Mouse (Mus musculus) liver, postnatal 0 days (tissue): ENCODE data around the gene Dock1. TPM values are rescaled to one million over a fixed set of nuclear protein-coding genes. Genes with fewer than 3 reads are reported as not detected.

Experiments used
- ATAC-seq: fragments of 200-750 bp; cut with Nextera tagmentation; 2 replicates; pipeline ENCODE4 v1.8.0; 2017; ENCODE audit warnings: mild to moderate bottlenecking, moderate library complexity
- DNase-seq: peaks from one replicate; pipeline ENCODE4 v3.0.0-alpha.2; 2016
- H3K27ac ChIP-seq: fragments of 300-500 bp; sonication (generic); 2 replicates; pipeline ENCODE4 v1.5.1; 2014; ENCODE audit warnings: antibody characterized with exemption, moderate library complexity, mild to moderate bottlenecking, low read depth
- H3K27me3 ChIP-seq: fragments of 300-500 bp; sonication (generic); 2 replicates; pipeline ENCODE4 v1.6.1; 2014; ENCODE audit warnings: low read length, control low read depth, mixed read lengths; ENCODE audit not compliant: insufficient read depth
- H3K36me3 ChIP-seq: fragments of 300-500 bp; sonication (generic); replicated peaks from 2 replicates; pipeline ENCODE4 v1.6.1; 2014; ENCODE audit warnings: mild to moderate bottlenecking, control low read depth, low read length, moderate library complexity, mixed read lengths; ENCODE audit not compliant: insufficient read depth
- H3K4me1 ChIP-seq: fragments of 300-500 bp; sonication (generic); 2 replicates; pipeline ENCODE4 v1.6.1; 2014; ENCODE audit warnings: antibody characterized with exemption, mild to moderate bottlenecking, control low read depth; ENCODE audit not compliant: insufficient read depth
- H3K4me2 ChIP-seq: fragments of 300-500 bp; sonication (generic); 2 replicates; pipeline ENCODE4 v1.6.1; 2014; ENCODE audit warnings: low read depth, mild to moderate bottlenecking, low read length, moderate library complexity, mixed read lengths
- H3K4me3 ChIP-seq: fragments of 300-500 bp; sonication (generic); 2 replicates; pipeline ENCODE4 v1.5.1; 2014; ENCODE audit warnings: low read depth, low read length
- H3K9ac ChIP-seq: fragments of 300-500 bp; sonication (generic); replicated peaks from 2 replicates; pipeline ENCODE4 v1.6.1; 2014; ENCODE audit warnings: mild to moderate bottlenecking, moderate library complexity
- H3K9me3 ChIP-seq: fragments of 300-500 bp; sonication (generic); 2 replicates; pipeline ENCODE4 v1.6.1; 2016; ENCODE audit warnings: mild to moderate bottlenecking, control low read depth, low read length, mixed read lengths
- CTCF ChIP-seq: sonication (generic); IDR thresholded peaks from 2 replicates; pipeline ENCODE4 v1.5.1; 2016; ENCODE audit warnings: antibody characterized with exemption, low read depth
- EP300 ChIP-seq: IDR thresholded peaks from 2 replicates; pipeline ENCODE4 v1.6.1; 2016; ENCODE audit warnings: antibody characterized with exemption, low read depth, mild to moderate bottlenecking
- WGBS: fragments of 180-500 bp; shearing (Covaris S2); extraction: QIAGEN DNeasy Blood & Tissue Kit; methylation state at CpG from one replicate; pipeline ENCODE4 v1.1.7; 2014; ENCODE audit not compliant: insufficient replicate concordance; 5-methylcytosine and 5-hydroxymethylcytosine counted together
- polyA plus RNA-seq: library from polyadenylated mRNA; unstranded; fragments of >200 nt; fragmentation: Nextera tagmentation; extraction: Ambion mirVana; gene quantifications from 2 replicates; pipeline ENCODE4 v1.2.1, GENCODE M21; 2015

The Dock1 gene
- polyA plus RNA-seq, 1 experiment from 2014 or later = 3.2 TPM

GRCm38 (mm10) chr7:135195631-135196030 is 525.2 kb downstream of the Dock1 start:
- TF ChIP-seq CTCF (no peak), EP300 (no peak)
- Histone ChIP-seq H3K9me3 (no peaks in the 10 kb centered on the region), H3K4me1 (no peaks in the 10 kb centered on the region), H3K36me3 (no peaks in the 10 kb centered on the region), H3K27ac (no peak overlapping the region), H3K27me3 (no peaks in the 10 kb centered on the region), H3K4me3 (no peak overlapping the region), H3K4me2 (no peak overlapping the region), H3K9ac (no peak overlapping the region)
- no peak for ATAC-seq
- WGBS = 82% methylated on average over 2 of the region's 2 CpGs
- DNase-seq = no peak

DNA sequence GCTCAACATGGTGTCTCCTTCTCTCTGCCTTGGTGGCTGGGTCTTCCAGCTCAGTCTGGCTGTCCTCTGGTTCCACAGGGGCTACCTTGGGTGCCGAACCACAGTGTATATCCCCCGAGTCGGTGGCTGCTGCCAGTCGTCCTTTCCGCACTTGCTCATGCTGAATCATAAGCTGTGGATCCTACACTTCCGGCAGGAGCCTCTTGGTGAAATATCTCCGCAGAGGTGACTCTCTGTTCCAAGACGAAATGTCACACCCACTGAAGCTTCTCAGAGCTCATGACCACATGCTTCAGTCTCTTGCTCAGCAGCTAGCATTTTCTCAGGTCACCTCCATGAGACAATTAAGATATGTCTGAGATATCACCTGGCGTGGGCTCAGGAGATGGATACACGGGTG is 526.4 kb downstream of the Dock1 start:
- H3K4me3 ChIP-seq = no peak overlapping the region
- ATAC-seq (no peak), DNase-seq (no peak)
- H3K4me2 ChIP-seq = no peak overlapping the region
- H3K4me1 ChIP-seq = no peaks in the 10 kb centered on the region
- TF ChIP-seq CTCF = no peak
- no peaks in the 10 kb centered on the region for H3K27me3 ChIP-seq
- 82% methylated on average over 10 of the region's 10 CpGs for WGBS
- no peaks in the 10 kb centered on the region for H3K9me3 ChIP-seq
- no peak overlapping the region for H3K27ac ChIP-seq
- H3K36me3 ChIP-seq = no peaks in the 10 kb centered on the region
- no peak overlapping the region for H3K9ac ChIP-seq

DNA sequence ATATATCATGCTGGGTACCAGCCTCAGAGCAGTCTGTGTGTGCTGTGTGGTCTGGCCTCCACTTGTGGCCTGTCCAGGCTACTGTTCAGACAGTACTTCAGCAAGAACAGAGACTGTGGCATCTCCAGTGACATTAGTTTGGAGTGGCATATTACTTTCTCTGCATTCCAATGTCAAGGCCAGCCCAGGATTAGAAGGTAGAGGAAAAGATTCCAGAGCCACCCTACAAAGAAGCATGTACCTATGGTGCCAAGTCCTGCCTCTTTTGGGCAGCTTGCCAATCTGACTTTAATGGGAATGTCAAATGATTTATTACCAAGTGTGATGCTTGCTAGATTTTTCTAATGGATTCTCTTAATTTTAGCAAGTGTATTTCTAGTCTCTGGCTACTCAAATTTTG is 533.5 kb downstream of the Dock1 start:
- Histone ChIP-seq H3K27ac (no peak overlapping the region), H3K9ac (no peak overlapping the region), H3K4me1 (no peaks in the 10 kb centered on the region), H3K4me2 (no peak overlapping the region), H3K27me3 (no peaks in the 10 kb centered on the region), H3K9me3 (no peaks in the 10 kb centered on the region), H3K4me3 (no peak overlapping the region), H3K36me3 (no peaks in the 10 kb centered on the region)
- TF ChIP-seq EP300 (no peak), CTCF (no peak)
- ATAC-seq (no peak), DNase-seq (no peak)

- TF ChIP-seq CTCF (no peak), EP300 (no peak)
- Histone ChIP-seq H3K9ac (no peak overlapping the region), H3K9me3 (no peaks in the 10 kb centered on the region), H3K4me2 (no peak overlapping the region), H3K4me3 (no peak overlapping the region), H3K27me3 (no peaks in the 10 kb centered on the region), H3K27ac (no peak overlapping the region), H3K36me3 (no peaks in the 10 kb centered on the region), H3K4me1 (no peaks in the 10 kb centered on the region)
- WGBS = 79% methylated on average over 5 of the region's 5 CpGs
- DNase-seq = no peak
- ATAC-seq = no peak
Observed at GRCm38 (mm10) chr7:135205111-135205510, 534.7 kb downstream of the Dock1 start.

DNA sequence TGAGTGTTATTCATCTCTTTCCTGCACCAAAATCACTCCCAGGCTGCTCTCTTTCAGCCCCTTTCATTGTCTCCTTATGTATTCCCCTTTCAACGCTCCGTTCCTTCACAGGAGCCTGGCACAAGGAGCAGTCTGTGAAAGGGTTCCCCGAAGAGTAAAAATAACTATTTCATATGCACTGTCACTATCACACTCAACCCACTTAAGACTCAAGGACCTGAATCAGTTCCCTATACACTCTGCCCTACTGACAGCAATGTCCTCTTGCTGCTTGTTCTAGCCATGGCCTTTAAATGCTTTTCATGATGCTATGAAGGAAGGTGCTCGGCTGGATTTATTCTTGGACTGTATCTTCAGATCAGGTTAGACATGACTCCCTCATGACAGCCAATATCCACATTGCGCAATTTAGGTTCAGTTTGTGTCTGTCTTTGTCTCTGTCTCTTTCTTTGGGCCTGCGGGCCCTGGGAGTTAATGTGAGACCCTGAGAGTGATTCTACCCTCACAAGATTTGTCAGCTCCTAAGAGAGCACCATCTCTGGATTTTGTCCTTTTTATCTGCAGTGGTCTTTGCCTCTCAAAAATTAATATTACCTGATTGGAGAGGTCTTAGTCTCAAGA is 538.6 kb downstream of the Dock1 start:
- TF ChIP-seq EP300 = no peak
- TF ChIP-seq CTCF = no peak
- DNase-seq = no peak

GRCm38 (mm10) chr7:135210296-135210695 is 539.8 kb downstream of the Dock1 start:
- no peak overlapping the region for H3K4me3 ChIP-seq
- H3K27ac ChIP-seq = no peak overlapping the region
- H3K9me3 ChIP-seq = no peaks in the 10 kb centered on the region
- H3K4me1 ChIP-seq = no peaks in the 10 kb centered on the region
- H3K9ac ChIP-seq = no peak overlapping the region
- no peaks in the 10 kb centered on the region for H3K27me3 ChIP-seq
- no peak for ATAC-seq
- TF ChIP-seq EP300 (no peak), CTCF (no peak)
- no peak overlapping the region for H3K4me2 ChIP-seq
- H3K36me3 ChIP-seq = no peaks in the 10 kb centered on the region
- DNase-seq = no peak

More for the DNA sequence above, 538.6 kb downstream of the Dock1 start:
- no peak for ATAC-seq
- Histone ChIP-seq H3K9me3 (no peaks in the 10 kb centered on the region), H3K4me3 (no peak overlapping the region), H3K4me1 (no peaks in the 10 kb centered on the region), H3K27ac (no peak overlapping the region), H3K36me3 (no peaks in the 10 kb centered on the region), H3K27me3 (no peaks in the 10 kb centered on the region), H3K9ac (no peak overlapping the region), H3K4me2 (no peak overlapping the region)
- 75% methylated on average over 6 of the region's 6 CpGs for WGBS

DNA sequence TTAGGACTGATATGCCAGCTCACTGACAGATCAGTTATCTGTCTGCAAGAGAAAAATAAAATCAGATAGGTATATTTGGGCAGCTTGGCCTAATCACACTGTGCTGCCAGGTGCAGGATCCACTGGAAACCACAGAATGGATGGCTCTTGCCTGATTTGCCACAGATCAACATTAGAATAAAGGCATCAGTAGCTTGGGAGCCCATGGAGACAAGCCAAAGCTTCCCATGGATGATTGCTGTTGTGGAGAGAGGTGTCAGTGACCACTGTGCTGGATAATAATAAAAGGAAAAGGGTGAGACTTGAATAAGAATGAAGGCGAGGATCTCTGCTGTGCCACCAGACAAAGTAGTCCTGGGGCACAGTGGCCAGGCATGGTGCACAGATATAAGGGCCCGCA is 540.4 kb downstream of the Dock1 start:
- Histone ChIP-seq H3K4me2 (no peak overlapping the region), H3K27me3 (no peaks in the 10 kb centered on the region), H3K27ac (no peak overlapping the region), H3K4me1 (no peaks in the 10 kb centered on the region), H3K9me3 (no peaks in the 10 kb centered on the region), H3K9ac (no peak overlapping the region), H3K36me3 (no peaks in the 10 kb centered on the region), H3K4me3 (no peak overlapping the region)
- TF ChIP-seq CTCF (no peak), EP300 (no peak)
- DNase-seq (no peak), ATAC-seq (no peak)
- 72% methylated on average over 2 of the region's 2 CpGs for WGBS
